In the genomic region with DNA sequence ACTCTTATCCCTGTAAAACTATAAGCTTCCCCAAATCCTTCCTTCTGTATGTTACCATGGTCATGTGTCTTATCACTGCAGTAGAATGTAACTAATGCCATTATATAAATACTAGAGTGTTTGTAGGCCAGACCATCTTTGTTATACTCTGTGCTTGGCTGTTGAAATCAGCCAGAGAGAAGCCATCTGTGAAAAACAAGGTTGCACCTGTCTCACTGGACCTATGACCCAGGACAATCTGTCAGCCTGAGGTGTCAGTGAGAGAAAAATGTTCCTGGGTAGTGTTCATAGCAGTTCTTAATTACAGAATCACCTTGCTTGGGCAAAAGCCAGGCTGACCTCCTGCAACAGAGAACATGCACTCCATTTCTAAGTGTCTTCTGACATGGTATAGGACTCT, we compare ENCODE assay signal across 26 mouse cellular contexts.
DNase-seq lines count a peak whose midpoint lies in the region; TF ChIP-seq lines count a peak whose summit lies in the region.
"Had no signal": no experiment of that assay in that cellular context is flagged by ENCODE, and none has a peak within 500 bp of the region (broad histone marks: within the 10 kb centered on the region; RNA-seq: fewer than 3 reads in every experiment).

No protein-coding gene starts in this region.

- DNase-seq in cerebellum, adult 11 months, result peak; percentile 44
- DNase-seq in cerebellum, postnatal 14 days, result no peak
- peak in 1 of 2 experiments; percentile 58 for DNase-seq in cerebellum, adult 2 months
- peak; percentile 73 for DNase-seq in cerebellum, adult 9-11 months
- no peak for DNase-seq in left cerebral cortex, adult 8-10 months (ENCODE audit: low spot score in 2 of 2)
- DNase-seq in spleen, postnatal 4 days (ENCODE audit: low spot score in 2 of 2), result no peak
- no peak for DNase-seq in MN1 (ENCODE audit: low spot score)
- DNase-seq: adrenal gland, adult 8-10 months; adrenal gland, postnatal 25 days; B cell, adult 2 months; forebrain, postnatal 0 days; gastrocnemius, adult 2 months; gastrocnemius, postnatal 14 days; heart, adult 11 months; heart, postnatal 10 days; heart, postnatal 36 days; kidney, adult 11 months; kidney, adult 8-10 months had no signal

- no peak overlapping the region for H3K4me3 ChIP-seq in cerebellum, adult 2 months (replicated peaks; ENCODE audit: insufficient read depth, low read depth, low read length)
- H3K4me3 ChIP-seq: forebrain, embryonic 10.5 days; forebrain, embryonic 13.5 days; gastrocnemius, adult 2 months; heart, embryonic 12.5 days; heart, embryonic 15.5 days; hindbrain, embryonic 10.5 days; hindbrain, embryonic 13.5 days; intestine, embryonic 15.5 days had no signal

- no peaks in the 10 kb centered on the region for H3K27me3 ChIP-seq in cerebellum, adult 2 months (ENCODE audit: control insufficient read depth, insufficient read depth, low read length)
- H3K27me3 ChIP-seq: CH12.LX; forebrain, embryonic 13.5 days; heart, embryonic 12.5 days; heart, embryonic 15.5 days; hindbrain, embryonic 13.5 days; intestine, embryonic 15.5 days had no signal

- TF ChIP-seq POLR2A in cerebellum, adult 2 months (IDR thresholded peaks at IDR 0.05; ENCODE audit: borderline replicate concordance, insufficient read depth, low read length), result no peak

- peaks cover 3% of the 10 kb centered on the region; the same call in 1 of the 2 replicates for H3K4me1 ChIP-seq in cerebellum, adult 2 months (ENCODE audit: control insufficient read depth, insufficient read depth, low read length)
- H3K4me1 ChIP-seq: forebrain, embryonic 10.5 days; forebrain, embryonic 13.5 days; heart, embryonic 12.5 days; heart, embryonic 15.5 days; hindbrain, embryonic 10.5 days; hindbrain, embryonic 13.5 days; intestine, embryonic 15.5 days had no signal

- H3K27ac ChIP-seq in cerebellum, adult 2 months (ENCODE audit: insufficient read depth, low read length), result peak overlapping the region; percentile 44; the same call in 1 of the 2 replicates
- H3K27ac ChIP-seq: forebrain, embryonic 10.5 days; forebrain, embryonic 13.5 days; gastrocnemius, adult 2 months; heart, embryonic 15.5 days; hindbrain, embryonic 10.5 days; hindbrain, embryonic 13.5 days; intestine, embryonic 15.5 days had no signal

- TF ChIP-seq CTCF in cerebellum, adult 2 months (IDR thresholded peaks at IDR 0.05; ENCODE audit: borderline replicate concordance, insufficient read depth, low read depth, low read length), result no peak

Comparison
In these comparisons a context has a peak if more than half of its experiments do, and no peak if none do; other contexts are left out.
1. DNase-seq: peak in cerebellum, adult 11 months (single experiment) and cerebellum, adult 9-11 months (single experiment); none in cerebellum, postnatal 14 days (0 of 2), left cerebral cortex, adult 8-10 months (0 of 2), spleen, postnatal 4 days (0 of 2) and MN1 (single experiment).